Mouse (Mus musculus): ENCODE measurements around the gene Amy2a3.
"Not testable (repeated sequence)": the region's sequence is repeated elsewhere in the genome, so short reads cannot be mapped to it uniquely, and the experiment has no call there.

Amy2a3 gene

DNA sequence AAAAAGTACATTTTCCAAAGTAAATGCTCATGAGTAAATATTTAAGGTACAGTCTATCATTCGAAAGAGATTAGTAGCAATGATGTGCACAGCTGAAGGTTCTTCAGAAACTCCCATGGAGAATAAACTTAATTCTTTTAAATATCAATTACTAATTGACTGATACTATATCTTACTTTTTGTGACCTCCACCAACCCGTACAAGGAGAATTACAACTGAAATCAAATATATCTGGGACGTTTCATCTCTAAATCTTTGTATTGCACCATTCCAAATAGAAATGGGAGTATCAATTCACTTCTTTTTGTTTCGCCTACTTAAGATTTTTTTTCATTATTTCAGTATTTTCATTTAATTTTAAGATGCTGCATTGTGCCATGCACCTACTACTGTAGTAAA lies at the start of gene Amy2a3:
TSS of gene Amy2a3 (minus strand) at position 101 of the 400 bp plus-strand sequence.
- DNase-seq (ENCODE audit: low read depth, low spot score) = not testable (repeated sequence)

DNA sequence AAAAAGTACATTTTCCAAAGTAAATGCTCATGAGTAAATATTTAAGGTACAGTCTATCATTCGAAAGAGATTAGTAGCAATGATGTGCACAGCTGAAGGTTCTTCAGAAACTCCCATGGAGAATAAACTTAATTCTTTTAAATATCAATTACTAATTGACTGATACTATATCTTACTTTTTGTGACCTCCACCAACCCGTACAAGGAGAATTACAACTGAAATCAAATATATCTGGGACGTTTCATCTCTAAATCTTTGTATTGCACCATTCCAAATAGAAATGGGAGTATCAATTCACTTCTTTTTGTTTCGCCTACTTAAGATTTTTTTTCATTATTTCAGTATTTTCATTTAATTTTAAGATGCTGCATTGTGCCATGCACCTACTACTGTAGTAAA lies 32.7 kb upstream of the Amy2a3 start, which contains the start of gene Amy2a2:
TSS of gene Amy2a2 (minus strand) at position 101 of the 400 bp plus-strand sequence.
- DNase-seq (ENCODE audit: low read depth, low spot score) = not testable (repeated sequence)

DNA sequence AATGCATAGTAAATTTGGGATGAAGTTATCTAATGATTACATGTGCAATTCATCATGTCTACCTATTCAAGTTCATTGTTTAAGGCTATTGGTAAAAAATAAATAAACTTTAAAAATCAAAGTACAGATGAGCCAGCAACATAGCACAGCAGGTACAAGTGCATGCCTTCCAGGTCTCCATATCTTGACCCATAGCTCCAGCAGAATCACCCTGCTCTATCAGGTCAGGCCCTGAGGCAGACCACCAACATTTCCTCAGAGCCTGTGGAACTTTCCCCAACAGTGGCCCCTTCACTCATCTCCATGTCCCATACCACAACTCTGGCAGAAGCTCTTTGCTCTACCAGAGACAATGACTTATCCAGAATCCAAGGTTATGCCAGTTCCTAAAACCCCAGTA lies 21.6 kb upstream of the Amy2a3 start:
- DNase-seq (ENCODE audit: low read depth, low spot score) = not testable (repeated sequence)

DNA sequence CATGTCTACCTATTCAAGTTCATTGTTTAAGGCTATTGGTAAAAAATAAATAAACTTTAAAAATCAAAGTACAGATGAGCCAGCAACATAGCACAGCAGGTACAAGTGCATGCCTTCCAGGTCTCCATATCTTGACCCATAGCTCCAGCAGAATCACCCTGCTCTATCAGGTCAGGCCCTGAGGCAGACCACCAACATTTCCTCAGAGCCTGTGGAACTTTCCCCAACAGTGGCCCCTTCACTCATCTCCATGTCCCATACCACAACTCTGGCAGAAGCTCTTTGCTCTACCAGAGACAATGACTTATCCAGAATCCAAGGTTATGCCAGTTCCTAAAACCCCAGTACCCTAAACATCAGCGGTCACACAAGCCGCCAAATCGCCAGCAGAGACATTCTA lies 10.9 kb downstream of the Amy2a3 start:
- not testable (repeated sequence) for DNase-seq (ENCODE audit: low read depth, low spot score)

DNA sequence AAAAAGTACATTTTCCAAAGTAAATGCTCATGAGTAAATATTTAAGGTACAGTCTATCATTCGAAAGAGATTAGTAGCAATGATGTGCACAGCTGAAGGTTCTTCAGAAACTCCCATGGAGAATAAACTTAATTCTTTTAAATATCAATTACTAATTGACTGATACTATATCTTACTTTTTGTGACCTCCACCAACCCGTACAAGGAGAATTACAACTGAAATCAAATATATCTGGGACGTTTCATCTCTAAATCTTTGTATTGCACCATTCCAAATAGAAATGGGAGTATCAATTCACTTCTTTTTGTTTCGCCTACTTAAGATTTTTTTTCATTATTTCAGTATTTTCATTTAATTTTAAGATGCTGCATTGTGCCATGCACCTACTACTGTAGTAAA lies 32.5 kb downstream of the Amy2a3 start, which contains the start of gene Amy2a4:
TSS of gene Amy2a4 (minus strand) at position 101 of the 400 bp plus-strand sequence.
- not testable (repeated sequence) for DNase-seq (ENCODE audit: low read depth, low spot score)

DNA sequence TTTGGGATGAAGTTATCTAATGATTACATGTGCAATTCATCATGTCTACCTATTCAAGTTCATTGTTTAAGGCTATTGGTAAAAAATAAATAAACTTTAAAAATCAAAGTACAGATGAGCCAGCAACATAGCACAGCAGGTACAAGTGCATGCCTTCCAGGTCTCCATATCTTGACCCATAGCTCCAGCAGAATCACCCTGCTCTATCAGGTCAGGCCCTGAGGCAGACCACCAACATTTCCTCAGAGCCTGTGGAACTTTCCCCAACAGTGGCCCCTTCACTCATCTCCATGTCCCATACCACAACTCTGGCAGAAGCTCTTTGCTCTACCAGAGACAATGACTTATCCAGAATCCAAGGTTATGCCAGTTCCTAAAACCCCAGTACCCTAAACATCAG lies 43.6 kb downstream of the Amy2a3 start:
- not testable (repeated sequence) for DNase-seq (ENCODE audit: low read depth, low spot score)

DNA sequence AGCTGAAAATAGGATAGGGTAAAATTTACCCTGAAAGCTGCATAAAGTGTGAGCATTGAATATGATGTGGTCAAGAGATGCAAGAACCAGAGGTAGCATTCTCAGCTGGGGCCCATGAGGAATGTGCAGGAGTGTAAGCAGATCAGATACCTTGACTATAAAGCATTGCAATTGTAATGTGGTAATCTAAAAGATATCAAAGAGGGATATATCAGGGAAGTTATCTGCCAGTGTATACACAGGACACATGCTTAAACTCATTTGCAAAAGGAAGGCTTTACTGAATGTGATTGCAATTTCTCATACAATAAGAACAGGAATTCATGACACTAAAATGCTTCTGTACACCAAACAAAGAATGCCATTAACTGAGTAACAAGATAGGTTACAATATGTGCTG lies 44.3 kb downstream of the Amy2a3 start:
- not testable (repeated sequence) for DNase-seq (ENCODE audit: low read depth, low spot score)
